Mouse (Mus musculus): ENCODE data around the gene Gm2244.
"Not testable (repeated sequence)": the region's sequence is repeated elsewhere in the genome, so short reads cannot be mapped to it uniquely, and the experiment has no call there.

Gm2244 gene

DNA sequence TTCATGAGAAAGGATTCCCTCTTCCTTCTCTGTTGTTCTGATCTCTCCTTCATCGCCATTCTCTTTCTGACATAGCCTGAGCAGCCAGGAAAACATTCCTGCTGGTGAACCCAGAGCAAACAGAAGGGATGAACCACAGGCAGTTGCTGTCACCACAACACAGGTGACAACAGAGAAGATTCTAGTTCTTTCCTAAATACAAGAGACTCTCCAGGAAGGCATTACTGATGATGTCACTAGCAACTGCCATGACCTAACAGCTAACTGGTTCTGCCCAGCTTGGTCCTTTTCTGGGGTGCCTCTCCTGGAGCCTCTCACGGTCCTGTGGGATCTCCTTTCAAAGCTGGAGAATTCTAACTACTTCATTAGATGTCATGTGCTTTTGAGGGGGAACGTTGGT, at the start of gene Gm2244:
Gene Gm2244 (minus strand): TSS at position 101 of the 400 bp plus-strand sequence.
- not testable (repeated sequence) for DNase-seq (ENCODE audit: low spot score in 2 of 2)

- peak; percentile 29 to 41 for DNase-seq (ENCODE audit: low spot score in 2 of 2)
Observed at GRCm38 (mm10) chr14:19584804-19585667, 35.3 kb upstream of the Gm2244 start, which contains the start of gene Gm2237. Gene Gm2237, minus strand, starts transcription at chr14:19585135.
